Mouse (Mus musculus): ENCODE results near the gene Gm10260.

Gm10260 gene

DNA sequence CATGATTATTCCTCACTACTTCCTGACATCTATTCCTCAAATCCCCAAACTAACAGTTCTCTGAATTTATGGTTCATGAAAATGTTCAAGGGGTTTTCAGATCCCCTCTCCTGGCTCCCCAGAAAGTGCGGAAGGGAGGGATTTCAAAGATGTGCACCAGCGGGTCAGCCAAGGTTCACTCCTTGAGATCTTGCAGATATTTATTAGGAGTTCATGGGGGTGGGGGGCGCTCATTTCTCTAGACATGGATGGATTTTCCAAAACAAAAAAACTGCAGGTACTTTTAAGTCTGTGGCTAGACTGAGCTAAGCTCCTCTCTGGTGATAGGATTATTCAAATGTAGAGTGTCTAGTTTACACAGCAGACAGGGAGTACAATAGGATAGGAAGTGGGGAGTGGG is 8.4 kb upstream of the Gm10260 start:
- DNase-seq (ENCODE audit: low read depth in 1 of 2, low spot score in 2 of 2): no peak

DNA sequence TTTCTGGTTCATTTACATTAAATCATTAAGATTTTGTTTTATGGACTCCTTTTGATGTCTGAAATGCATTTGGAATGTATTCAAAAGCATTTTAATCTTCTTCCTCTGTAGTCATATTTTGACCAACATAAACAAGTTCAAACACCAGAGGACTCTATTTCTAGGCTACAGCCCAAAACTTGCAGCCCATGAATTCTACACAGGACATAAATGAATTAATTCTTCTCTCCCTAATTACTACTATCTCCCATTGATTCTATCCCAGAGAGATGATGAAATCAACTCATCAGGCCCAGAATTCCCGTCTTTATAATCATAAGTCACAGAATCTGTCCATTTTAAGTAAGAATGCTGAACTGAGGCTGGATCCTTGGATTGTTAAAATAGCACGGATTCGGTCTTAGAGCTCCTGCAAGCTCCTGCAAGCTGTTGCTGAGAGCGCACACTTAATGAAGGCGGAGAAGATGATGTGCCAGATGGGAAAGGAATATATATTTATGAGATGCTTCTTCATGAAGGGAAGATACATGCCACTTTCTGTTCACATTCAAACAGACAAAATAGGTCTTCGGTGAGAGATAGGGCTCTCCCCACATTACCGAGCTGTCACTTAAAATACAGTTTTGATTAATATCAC is 7.7 kb upstream of the Gm10260 start:
- no peak for DNase-seq (ENCODE audit: low read depth in 1 of 2, low spot score in 2 of 2)

DNA sequence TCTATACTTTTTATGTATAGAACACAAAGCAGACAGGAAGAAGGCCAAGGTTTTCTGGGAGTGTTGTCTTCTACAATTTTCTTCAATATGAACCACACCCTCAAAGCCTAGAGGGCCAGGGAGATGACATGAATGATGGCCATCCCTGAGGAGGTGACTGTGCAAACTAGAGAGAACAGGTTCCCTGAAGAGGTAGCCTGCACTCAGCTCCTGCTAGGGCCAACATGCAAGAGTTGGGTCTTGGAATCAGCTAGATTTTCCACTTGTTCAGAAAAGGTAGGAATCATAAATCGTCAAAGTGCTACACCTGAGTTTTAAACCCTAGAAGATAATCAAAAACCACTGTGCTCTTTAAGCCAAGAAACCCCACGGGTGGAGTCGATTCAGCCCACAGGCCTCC is 6.2 kb upstream of the Gm10260 start:
- DNase-seq (ENCODE audit: low read depth in 1 of 2, low spot score in 2 of 2): no peak

GRCm38 (mm10) chr13:97765913-97766312 is 5.5 kb upstream of the Gm10260 start:
- no peak for DNase-seq (ENCODE audit: low read depth in 1 of 2, low spot score in 2 of 2)

DNA sequence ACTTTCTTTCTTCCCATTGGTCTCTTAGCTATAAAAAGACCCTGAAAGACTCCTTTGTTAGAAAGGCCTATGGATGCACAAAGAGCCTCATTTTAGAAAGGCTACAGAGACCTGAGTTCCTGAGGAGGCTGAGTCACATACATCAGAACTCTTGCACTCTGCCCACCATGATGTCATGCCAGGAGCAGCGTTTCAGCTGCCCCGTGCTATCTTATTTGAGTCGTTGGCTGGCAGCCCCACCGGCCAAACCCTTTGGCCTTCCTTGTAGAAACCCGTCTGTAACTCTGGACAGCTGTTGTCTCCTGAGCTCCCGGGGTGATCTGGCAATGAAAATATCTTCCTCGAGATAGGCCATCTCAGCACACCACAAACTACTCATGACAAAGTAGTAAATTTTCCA is 3.6 kb upstream of the Gm10260 start:
- no peak for DNase-seq (ENCODE audit: low read depth in 1 of 2, low spot score in 2 of 2)

DNA sequence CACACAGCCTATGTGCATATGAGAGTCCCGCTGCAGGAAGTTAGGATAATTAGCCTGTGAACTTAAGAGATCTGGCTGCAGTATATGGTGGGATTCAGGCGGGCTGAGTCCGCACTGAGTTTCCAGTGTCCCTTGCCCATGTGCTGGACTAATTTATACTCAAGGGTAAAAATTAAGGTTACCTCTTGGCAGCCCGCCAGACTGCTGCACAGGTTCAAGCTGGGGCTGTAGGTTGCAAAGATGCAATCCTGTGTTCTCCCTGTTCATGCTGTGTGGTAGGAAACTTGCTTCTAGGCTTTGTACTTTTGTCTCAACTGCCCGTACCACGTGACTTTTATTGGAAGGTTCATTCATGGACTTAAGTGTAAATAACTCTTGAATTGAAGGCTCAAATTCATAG is 3.0 kb upstream of the Gm10260 start:
- no peak for DNase-seq (ENCODE audit: low read depth in 1 of 2, low spot score in 2 of 2)

DNA sequence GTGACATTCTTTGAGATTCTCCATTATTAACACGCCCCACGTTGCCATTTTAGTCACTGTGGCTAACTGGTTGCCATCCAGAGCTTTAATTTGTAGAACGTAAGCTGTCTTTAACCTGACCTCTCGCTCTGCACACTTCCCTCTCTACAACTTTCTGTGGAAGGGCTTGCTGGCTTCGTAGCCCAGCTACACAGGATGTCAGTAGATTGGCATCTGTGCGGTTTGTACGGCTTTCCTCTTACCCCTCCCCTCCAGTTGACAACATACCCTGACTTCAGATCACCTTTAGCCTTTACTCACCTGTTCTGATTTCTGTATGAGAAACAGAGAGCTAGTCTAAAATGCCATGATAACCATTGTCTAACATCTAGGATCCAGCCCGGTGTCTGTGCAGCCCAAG is 1.7 kb upstream of the Gm10260 start:
- no peak for DNase-seq (ENCODE audit: low read depth in 1 of 2, low spot score in 2 of 2)

DNA sequence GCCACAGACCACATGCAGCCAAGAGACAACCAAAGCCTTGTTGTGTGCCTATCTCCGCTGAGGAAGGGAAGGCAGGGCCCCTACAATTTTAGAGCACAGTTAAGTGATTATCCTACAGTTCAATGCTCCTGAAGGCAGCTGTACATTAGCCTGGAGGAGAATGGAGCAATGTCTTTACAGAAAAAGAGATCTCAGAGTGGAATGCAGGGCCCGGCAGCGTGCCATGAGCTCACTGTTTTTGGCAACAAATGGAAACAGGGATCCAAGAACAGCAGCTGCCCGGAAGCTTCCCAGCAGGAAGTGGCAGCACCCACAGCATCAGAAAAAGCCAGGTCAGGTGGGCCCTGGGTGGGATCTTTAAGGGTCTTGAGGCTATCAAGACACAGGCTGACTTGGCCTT is 3.4 kb downstream of the Gm10260 start:
- no peak for DNase-seq (ENCODE audit: low read depth in 1 of 2, low spot score in 2 of 2)

DNA sequence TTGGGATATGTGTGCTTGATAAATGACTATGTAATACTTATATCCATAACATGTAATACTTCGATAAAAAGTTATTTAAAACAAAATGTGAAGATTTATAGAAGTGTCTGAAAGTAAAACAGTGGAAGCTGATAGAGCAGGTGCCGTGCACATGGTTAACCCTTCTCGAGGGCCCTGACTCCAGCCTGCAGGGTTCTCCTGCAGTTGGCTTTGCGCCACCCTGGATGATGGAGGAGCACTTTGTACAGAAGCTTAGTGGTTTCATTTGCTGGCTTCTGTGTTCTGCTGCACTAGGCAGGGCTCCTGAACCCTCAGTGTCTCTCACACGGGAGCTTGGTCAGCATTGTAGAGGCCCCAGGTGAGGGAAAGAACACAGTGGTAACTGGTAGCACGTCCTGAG is 4.3 kb downstream of the Gm10260 start:
- no peak for DNase-seq (ENCODE audit: low read depth in 1 of 2, low spot score in 2 of 2)

DNA sequence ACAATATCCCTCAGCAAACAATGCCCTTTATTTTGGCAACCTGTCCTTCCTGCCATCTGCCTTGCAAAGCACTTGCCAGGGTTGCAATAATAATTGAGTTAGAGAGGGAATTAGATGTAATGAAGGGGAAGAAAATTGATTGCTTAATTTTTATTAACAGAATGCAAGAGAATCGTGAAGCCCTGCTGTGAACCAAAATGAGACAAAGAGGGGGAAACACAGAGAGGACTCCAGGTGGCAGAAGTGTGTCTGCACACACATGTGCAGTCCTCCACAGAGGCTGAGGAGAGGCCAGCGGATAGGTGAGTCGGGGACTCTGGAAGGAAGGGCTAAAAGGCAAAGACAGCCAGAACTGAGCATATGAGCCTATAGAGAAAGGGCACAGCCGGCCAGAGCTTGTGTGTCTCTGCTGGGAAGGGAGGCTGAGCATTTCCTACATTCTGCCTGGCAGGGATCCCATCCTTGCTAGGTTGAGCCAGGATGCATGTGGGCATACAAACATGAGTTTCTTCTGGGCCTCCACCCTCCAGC is 9.5 kb downstream of the Gm10260 start:
- no peak for DNase-seq (ENCODE audit: low read depth in 1 of 2, low spot score in 2 of 2)

DNA sequence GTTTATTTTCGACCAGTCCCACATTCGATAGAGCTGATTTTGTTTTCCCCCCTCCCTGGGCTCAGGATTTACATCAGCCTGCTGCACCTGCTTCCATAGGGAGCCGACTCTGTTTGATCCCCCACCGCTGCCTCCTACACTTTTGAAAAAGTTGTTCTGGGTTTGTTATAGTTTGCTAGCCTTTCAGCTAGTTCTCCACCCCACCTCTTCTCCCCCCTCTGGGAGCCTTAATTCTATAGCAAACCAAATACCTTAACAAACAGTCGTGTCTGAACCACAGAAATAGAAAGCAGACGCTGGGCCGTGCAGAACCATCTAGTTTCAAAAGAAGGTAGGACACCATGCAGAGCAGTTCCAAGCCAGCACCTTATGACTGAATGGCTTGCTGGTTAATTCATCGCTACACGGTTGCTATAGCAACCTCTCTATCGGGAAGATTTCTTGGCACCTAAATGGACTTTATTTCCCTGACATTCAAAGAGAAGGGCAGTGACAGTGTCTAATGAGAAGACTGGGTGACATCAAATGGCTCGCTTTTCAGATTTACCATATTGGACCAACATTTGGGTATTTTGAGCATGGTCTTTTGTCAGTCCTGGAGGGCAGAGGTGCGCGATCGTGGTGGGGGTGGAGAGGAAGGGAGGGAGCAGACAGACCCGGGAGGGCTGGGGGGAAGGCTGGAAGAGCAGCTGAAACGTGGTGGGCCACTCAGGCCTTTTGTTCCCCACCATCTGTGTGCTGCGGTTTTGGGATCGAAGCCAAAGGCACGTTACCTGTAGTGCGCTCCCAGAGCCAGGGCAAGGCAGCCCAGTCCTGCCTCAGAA is 13.2 kb downstream of the Gm10260 start:
- DNase-seq (ENCODE audit: low read depth in 1 of 2, low spot score in 2 of 2): no peak

GRCm38 (mm10) chr13:97744669-97745068 is 15.8 kb downstream of the Gm10260 start:
- DNase-seq (ENCODE audit: low read depth in 1 of 2, low spot score in 2 of 2): no peak

- DNase-seq (ENCODE audit: low read depth in 1 of 2, low spot score in 2 of 2): no peak
These were observed 16.4 kb downstream of the Gm10260 start for GRCm38 (mm10) chr13:97744036-97744435.

GRCm38 (mm10) chr13:97743229-97743988 is 17.0 kb downstream of the Gm10260 start:
- no peak for DNase-seq (ENCODE audit: low read depth in 1 of 2, low spot score in 2 of 2)

DNA sequence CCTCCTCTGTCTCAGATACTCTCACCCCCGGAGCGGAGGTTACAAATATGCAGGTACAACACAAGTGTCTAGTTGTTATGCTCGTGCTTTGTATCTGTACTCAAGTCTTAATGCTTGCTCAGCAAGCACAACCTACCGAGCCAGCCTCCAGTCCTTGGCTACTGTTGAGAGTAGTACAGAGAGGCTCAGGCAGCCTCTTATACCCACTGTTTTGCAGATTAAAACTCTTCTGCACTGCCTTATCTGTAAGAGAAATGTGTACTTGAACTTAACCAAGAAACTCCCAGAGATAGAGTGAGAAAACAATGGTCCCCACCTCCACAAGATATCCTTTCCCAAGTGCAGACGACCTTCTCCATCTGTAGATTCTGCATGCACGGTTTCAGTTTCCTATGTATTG is 24.5 kb downstream of the Gm10260 start:
- DNase-seq (ENCODE audit: low read depth in 1 of 2, low spot score in 2 of 2): no peak

DNA sequence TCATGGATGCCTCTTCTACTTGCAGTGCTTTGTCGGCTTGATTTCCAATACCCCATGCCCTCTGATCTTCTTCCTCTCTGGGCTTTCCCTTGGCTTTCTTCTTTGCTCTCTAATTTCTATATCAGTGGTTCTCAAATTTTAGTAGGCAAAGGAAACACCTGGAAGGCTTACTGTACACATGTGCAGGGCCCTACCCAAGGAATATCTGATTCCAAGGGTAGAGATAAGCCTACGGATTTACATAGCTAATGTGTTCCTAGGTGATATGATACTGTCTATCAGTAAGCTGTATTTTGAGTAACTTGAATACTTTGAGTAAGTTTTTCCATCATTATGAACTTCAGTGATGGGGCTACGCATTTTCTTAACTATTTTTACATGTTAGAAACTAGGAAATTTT is 25.7 kb downstream of the Gm10260 start:
- no peak for DNase-seq (ENCODE audit: low read depth in 1 of 2, low spot score in 2 of 2)

DNA sequence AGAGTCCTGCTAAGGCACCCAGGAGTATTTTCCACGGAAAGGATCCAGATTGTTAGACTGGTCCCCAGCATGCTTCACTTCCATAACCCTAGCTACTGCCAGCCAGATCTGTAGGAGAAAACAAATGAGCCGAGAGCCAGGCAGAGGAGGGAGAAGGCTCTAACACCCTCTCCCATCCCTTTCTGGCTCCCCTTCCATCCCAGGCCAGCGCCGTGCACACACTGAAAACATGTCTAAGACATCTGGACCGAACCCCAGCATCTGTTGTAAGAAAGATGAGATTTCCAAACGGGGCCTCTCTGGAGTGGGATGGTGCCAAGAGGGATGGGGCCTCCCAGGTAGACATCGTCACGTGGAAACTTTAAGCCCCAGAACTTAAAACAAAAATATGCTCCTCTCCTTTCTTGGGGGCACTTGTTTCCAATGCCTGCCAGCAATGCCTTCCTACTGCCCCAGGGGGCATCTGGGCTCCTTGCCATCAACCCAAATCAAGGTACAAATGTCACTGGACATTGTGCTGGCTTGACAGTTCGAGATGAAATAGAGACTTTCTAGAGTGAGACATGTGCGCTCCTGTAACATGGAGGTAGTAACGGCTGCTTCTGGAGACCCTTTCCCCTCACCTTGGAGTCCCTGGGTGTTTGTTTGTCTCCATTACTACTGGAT is 35.1 kb downstream of the Gm10260 start:
- no peak for DNase-seq (ENCODE audit: low read depth in 1 of 2, low spot score in 2 of 2)

GRCm38 (mm10) chr13:97724551-97724950 is 35.9 kb downstream of the Gm10260 start:
- no peak for DNase-seq (ENCODE audit: low read depth in 1 of 2, low spot score in 2 of 2)

DNA sequence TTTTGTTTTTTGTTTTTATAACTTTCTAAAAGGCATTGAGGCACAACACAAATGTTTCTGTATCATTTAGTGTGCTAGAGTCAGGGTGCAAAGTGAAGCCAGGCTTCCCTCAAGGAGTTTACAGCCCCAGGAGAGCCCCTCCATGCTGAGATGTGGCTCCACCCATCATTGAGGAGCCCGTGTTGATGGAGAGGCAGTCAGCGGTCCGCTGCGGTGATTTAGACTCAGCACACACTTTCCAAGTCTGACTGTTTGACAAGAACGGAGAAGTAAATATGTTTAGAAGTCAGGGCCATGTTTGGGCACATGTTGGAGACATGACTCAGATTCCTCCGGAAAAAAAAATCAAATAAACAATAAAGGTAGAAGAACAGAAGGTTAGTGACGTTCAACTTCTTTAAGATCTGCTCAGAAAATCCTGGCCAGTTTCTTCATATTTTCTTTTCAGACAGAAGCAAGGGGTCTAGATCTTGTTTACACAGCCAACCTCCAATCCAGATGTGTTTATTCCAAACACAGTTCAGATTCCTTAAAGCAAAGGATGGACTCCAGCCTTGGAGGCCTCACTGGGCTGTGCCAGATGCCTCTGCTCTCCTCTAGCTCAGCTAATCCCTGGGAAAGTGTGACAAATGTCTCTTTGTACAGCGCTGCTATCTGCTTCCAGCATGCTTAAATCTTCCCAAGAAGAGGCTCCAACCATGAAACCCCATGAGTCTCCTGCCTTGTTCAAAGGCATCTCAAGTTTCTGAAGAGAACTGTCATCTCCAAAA is 47.7 kb downstream of the Gm10260 start:
- no peak for DNase-seq (ENCODE audit: low read depth in 1 of 2, low spot score in 2 of 2)

- DNase-seq (ENCODE audit: low read depth in 1 of 2, low spot score in 2 of 2): no peak
These were observed 48.9 kb downstream of the Gm10260 start for GRCm38 (mm10) chr13:97711510-97711909.
